Mouse (Mus musculus): ENCODE data around the gene Tmem9b.

Gene Tmem9b

GRCm38 (mm10) chr7:109739822-109740370 is 12.8 kb downstream of the Tmem9b start:
- in situ Hi-C loops (cut with MseI, MboI) = no loop called here

- in situ Hi-C loops (cut with MseI, MboI) = no loop called here
These were observed 17.9 kb downstream of the Tmem9b start for GRCm38 (mm10) chr7:109734806-109735205.

GRCm38 (mm10) chr7:109731626-109732025 is 21.0 kb downstream of the Tmem9b start, which contains the start of gene Ascl3:
Gene Ascl3, minus strand, starts transcription at chr7:109731726.
- in situ Hi-C loops (cut with MseI, MboI) = no loop called here

- in situ Hi-C loops (cut with MseI, MboI) = loop anchor here in 1 of 2 experiments (25.0 kb wide), 1 partner anchor 186 kb away; no protein-coding TSS in a partner anchor
These were observed 29.0 kb downstream of the Tmem9b start, which contains the start of gene BC051019 for GRCm38 (mm10) chr7:109723697-109724096. Gene BC051019, minus strand, starts transcription at chr7:109723850.

DNA sequence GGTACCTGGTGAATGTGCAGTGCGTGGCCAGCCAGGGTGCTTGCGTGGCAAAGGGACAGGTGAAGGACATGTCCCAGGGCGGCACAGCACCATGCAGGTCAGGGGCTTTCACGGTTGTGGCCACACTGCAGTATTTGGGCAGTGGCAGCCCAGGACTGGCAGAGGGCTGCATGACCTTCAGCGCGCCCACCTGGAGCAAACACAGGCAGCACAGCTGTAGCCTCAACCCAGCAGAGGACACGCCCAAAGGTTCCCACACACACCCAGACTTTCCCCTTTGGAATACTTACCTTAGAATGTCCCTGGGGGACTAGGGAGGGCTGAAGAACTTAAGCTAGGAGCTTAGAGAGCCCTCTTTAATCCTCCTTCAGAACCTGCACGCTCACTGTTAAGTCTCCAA is 29.6 kb downstream of the Tmem9b start:
- in situ Hi-C loops (cut with MseI, MboI) = loop anchor here in 1 of 2 experiments (25.0 kb wide), 1 partner anchor 186 kb away; no protein-coding TSS in a partner anchor

DNA sequence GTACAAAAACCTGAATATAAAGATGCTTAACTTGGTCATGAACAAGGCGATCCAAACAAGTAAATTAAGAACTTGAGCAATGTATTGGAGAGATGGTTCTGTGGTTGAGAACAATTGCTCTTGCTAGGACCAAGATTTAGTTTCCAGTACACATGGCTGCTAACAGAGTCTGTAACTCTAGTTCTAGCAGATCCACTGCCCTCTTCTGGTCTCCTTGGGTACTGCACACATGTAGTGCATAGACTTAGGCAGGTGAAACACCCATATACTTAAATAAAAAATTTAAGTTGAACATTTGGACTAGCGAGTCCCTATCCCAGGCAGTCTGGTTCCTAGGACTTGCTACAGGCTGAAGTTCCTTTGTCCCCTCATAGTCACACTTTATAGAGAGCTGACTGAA is 30.1 kb downstream of the Tmem9b start:
- in situ Hi-C loops (cut with MseI, MboI) = loop anchor here in 1 of 2 experiments (25.0 kb wide), 1 partner anchor 185 kb away; no protein-coding TSS in a partner anchor

GRCm38 (mm10) chr7:109719286-109719685 is 33.4 kb downstream of the Tmem9b start:
- in situ Hi-C loops (cut with MseI, MboI) = loop anchor here in 1 of 2 experiments (25.0 kb wide), 1 partner anchor 182 kb away; no protein-coding TSS in a partner anchor

DNA sequence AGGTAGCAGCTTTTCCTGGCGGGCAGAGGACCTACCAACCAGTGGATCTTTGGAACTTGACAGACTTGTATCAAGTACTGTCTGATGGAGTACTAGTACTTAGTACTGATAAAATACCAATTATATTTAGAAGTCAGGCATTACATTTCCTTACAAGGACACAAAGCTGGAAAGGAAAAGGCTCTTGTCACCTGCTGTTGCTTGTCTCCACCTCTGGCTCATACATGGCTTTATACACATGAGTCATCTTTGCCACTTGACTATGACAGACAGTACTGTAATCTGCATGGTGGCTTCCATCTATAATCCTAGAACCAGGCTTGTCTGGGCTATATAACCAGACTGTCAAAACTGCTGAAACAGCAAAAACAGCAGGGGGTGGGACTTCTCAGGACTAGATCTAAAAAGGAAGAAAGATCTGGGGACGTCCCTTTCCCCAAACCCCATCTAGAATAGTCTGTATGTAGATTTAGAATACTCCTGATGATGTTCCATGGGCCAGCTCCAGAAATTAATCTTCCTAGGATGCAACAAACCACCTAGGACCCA is 39.2 kb downstream of the Tmem9b start:
- in situ Hi-C loops (cut with MseI, MboI) = loop anchor here in 1 of 2 experiments (25.0 kb wide), 1 partner anchor 176 kb away; no protein-coding TSS in a partner anchor

GRCm38 (mm10) chr7:109712198-109712597 is 40.5 kb downstream of the Tmem9b start:
- in situ Hi-C loops (cut with MseI, MboI) = loop anchor here in 1 of 2 experiments (25.0 kb wide), 1 partner anchor 175 kb away; no protein-coding TSS in a partner anchor

- in situ Hi-C loops (cut with MseI, MboI) = loop anchor here in 1 of 2 experiments (25.0 kb wide), 1 partner anchor 173 kb away; no protein-coding TSS in a partner anchor
These were observed 42.6 kb downstream of the Tmem9b start for GRCm38 (mm10) chr7:109710069-109710468.

DNA sequence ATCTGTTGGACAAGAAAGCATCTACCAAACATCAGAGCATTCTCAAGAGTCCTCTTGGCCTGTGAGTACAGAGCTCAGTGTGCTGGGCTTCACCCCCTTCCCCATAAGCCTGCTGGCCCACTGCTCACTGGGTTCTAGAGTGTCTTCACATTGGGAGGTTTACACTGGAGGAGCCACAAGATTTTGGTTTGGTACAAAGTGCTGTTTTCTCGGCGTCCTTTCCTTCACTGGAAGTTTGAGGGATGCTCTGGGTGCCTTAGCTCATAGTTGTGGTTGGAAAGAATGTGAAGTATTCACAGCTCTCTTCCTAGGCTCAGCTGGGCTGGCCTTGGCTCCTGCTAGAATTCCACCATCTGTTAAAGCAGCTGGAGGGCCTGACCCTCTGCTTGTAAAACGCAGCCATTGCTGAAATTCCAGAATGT is 43.7 kb downstream of the Tmem9b start:
- in situ Hi-C loops (cut with MseI, MboI) = loop anchor here in 1 of 2 experiments (25.0 kb wide), 1 partner anchor 172 kb away; no protein-coding TSS in a partner anchor

DNA sequence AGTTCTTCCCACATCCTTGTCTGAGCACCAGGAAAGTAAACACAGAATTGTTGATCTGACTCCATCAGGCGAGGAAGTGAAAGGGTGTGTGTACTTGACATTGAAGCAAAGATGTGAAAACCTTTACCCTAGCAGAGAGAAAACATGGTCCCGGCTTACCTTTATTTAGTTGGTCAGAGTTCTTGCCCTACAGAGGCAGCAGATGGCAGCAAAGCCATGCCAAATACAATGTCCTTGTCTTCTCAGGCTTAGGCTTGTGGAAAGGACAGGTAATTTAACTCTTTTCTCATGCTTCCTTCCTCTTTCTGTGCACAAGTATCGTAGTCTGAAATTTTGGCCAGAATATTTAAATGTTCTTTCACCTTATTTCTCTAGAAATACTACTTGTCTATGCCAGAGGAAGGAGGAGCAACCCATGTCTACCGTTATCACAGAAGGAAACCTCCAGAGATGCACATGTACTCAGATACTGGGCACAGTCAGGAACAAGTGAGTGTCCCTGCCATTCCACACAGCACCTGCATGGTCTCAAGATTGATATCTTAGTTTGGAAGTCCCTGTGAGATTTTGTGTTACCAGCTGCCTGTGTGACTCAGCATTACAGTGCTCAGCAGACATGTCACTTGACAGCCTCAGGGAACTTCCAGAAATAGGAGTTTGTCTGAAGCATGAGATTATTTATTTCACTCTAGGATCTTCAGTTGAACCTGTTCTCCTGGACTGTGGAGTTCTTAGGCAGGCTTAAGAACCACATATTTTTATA is 45.5 kb downstream of the Tmem9b start:
- in situ Hi-C loops (cut with MseI, MboI) = loop anchor here in 1 of 2 experiments (25.0 kb wide), 1 partner anchor 170 kb away; no protein-coding TSS in a partner anchor

DNA sequence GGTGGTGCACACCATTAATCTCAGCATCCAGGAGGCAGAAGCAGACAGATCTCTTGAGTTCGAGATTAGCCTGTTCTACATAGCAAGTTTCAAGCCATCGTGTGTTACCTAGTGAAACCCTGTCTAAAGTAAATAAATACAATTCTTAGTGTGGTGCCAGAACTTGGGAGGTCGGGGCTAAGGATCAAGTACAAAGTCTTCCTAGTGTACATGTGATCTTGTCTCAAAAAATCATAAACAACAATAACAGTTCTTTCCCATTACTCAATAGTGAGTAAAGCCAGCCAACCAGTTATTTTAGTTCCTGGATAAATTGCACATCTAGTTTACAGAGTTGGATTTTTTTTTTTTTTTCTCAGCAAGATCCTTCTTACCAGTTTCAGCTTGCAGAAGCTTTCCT is 48.2 kb downstream of the Tmem9b start:
- in situ Hi-C loops (cut with MseI, MboI) = loop anchor here in 1 of 2 experiments (25.0 kb wide), 1 partner anchor 167 kb away; no protein-coding TSS in a partner anchor

GRCm38 (mm10) chr7:109704016-109704377 is 48.7 kb downstream of the Tmem9b start:
- in situ Hi-C loops (cut with MseI, MboI) = loop anchor here in 1 of 2 experiments (25.0 kb wide), 1 partner anchor 167 kb away; no protein-coding TSS in a partner anchor

DNA sequence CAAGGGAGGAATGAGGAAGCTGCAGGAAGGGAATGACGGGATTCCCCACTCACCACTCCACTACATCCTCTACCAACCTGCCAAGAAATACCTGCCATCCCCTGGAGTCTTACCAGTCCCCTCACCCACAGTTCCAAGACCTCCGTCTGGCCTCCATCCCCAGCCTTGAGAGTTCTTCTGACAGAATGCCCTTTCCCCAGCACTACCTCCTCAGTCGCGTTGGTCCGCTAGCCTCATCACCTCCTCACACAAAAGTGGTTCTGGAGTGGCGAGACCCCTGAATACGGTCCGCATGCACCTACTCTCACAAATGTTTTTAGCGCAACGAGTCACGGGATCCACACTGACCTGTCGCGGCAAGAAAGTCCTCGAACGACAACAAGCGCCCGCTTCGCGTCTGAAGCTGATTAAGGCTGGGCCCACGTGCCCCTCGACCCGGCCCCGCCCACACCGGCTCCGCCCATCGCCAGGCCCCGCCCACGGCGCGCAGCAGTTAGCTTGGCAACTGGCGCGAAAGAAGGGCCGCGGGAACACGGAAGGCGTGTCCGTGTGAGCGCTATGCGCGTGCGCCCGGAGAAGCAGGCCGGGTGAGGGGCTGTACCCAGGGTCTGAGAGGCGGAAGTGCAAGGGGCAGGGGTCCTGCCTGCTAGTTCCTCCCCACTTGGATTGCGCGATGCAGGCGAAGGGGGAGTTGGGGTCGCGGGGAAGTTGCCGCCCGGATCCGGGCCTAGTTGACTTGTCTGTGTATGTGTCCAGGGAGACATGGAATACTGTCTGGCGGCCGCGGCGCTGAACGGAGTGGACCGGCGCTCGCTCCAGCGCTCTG is 49.3 kb downstream of the Tmem9b start, which contains the start of the genes St5 and Akip1:
Gene St5, minus strand, starts transcription at position 416 of the 826 bp plus-strand sequence.
Gene Akip1, plus strand, starts transcription at position 501 of the 826 bp plus-strand sequence.
- in situ Hi-C loops (cut with MseI, MboI) = loop anchor here in 1 of 2 experiments (25.0 kb wide), 1 partner anchor 166 kb away; no protein-coding TSS in a partner anchor

- in situ Hi-C loops (cut with MseI, MboI) = loop anchor here in 1 of 2 experiments (25.0 kb wide), 1 partner anchor 165 kb away; no protein-coding TSS in a partner anchor
These were observed 50.0 kb downstream of the Tmem9b start for GRCm38 (mm10) chr7:109702721-109703120.

DNA sequence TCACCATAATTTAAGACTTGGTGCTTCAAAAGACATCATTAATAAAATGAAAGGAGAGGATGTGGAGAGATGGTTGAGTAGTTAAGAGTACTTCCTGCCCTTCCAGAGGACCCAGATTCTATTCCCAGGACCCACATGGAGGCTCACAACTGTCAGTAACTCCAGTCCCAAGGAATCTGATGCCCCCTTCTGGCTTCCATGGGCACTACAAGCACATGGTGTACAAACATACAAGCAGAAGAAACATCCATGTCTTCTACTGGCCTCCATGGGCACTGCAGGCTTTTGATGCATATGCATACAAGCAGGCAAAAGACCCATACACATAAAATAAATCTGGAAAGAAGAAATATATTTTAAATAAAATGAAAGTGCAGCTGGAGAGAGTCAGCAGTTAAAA is 52.5 kb downstream of the Tmem9b start:
- in situ Hi-C loops (cut with MseI, MboI) = loop anchor here in 1 of 2 experiments (25.0 kb wide), 1 partner anchor 163 kb away; no protein-coding TSS in a partner anchor

GRCm38 (mm10) chr7:109695339-109695726 is 57.3 kb downstream of the Tmem9b start:
- in situ Hi-C loops (cut with MseI, MboI) = no loop called here

DNA sequence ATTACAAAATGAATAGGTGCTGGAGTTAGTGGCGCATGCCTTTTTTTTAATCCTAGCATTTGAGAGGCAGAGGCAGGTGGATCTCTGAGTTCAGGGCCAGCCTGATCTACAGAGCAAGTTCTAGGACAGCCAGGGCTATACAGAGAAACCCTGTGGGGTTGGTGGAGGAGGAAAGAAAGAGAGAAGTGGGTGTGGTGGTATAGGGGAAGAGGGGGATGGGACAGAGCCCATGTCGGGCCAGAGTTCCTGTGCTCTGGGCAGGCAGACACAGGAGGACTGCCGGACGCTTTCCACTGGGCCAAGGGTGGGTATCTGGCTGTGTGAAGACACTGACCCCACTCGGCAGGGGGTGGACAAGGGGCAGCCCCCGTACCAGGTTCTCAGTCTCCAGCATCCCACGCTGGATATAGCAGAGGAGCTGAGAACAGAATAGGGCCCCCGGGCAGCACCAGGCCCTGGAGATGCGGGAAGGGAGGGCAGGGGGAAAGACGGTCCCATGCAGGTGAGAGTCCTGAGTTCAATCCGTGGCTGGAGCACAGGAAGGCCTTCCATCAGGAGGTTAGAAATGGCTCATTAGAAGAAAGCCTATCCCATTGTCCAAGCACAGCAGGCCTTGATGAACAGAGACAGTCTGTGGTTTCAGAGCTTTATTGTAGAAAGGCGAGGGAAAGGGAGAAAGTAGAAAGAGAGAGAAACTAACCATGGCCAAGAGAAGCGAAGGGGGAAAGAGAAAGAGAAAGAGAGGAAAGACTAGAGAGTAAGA is 57.9 kb downstream of the Tmem9b start:
- in situ Hi-C loops (cut with MseI, MboI) = no loop called here

DNA sequence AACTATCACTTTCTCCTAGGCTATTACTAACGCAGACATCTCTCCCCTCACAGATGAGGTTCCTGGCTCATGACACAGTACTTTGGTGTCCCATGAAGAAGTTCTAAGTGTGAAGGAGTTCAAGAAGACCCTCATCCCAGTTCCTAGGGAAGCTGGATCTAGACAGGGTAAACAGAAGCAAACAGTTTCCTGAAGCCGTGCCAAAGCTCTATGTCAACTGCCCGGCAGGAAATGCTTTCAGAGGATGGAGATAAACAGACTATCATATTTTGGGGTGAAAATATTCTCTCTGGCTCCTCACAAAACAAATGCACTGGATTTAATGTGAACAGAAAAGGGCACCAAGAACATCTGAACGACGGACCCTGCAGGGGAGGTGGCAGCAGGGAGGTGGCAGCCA is 61.7 kb downstream of the Tmem9b start:
- in situ Hi-C loops (cut with MseI, MboI) = no loop called here

Data from mouse trophoblast stem cell (cell line).